In genomic region chr16:44550843-44551242, GRCm38 (mm10) we compare ENCODE assay signal across 8 mouse cellular contexts. TPM values are rescaled to one million over a fixed set of nuclear protein-coding genes. Genes with fewer than 3 reads are reported as not detected.
DNase-seq lines count a peak whose midpoint lies in the region; ATAC-seq and TF ChIP-seq lines count a peak whose summit lies in the region.
"Had no signal": no experiment of that assay in that cellular context is flagged by ENCODE, and none has a peak within 500 bp of the region (broad histone marks: within the 10 kb centered on the region; RNA-seq: fewer than 3 reads in every experiment).

No protein-coding gene starts in this region.

- H3K27me3 ChIP-seq in intestine, embryonic 16.5 days (replicated peaks; ENCODE audit: control insufficient read depth, insufficient read depth, low read length) = no peaks in the 10 kb centered on the region
- no peaks in the 10 kb centered on the region for H3K27me3 ChIP-seq in intestine, postnatal 0 days (replicated peaks; ENCODE audit: control insufficient read depth, insufficient read depth, low read length)
- H3K27me3 ChIP-seq in embryonic facial prominence, embryonic 10.5 days (replicated peaks; ENCODE audit: low read depth, poor library complexity, severe bottlenecking) = 0 out of 2 replicates have a peak, but pooled peaks cover 5% of the 10 kb centered on the region
- H3K27me3 ChIP-seq in hindbrain, embryonic 10.5 days (ENCODE audit: insufficient read depth, poor library complexity, severe bottlenecking) = no peaks in the 10 kb centered on the region
- no peaks in the 10 kb centered on the region for H3K27me3 ChIP-seq in midbrain, embryonic 14.5 days (ENCODE audit: control insufficient read depth, insufficient read depth, low read length)

- no peak for DNase-seq in embryonic facial prominence, embryonic 10.5 days (ENCODE audit: low spot score)
- DNase-seq in hindbrain, embryonic 10.5 days (ENCODE audit: low spot score) = no peak
- no peak for DNase-seq in midbrain, embryonic 14.5 days
- DNase-seq in lung, postnatal 25 days (ENCODE audit: low spot score) = no peak
- DNase-seq in thymus, postnatal 36 days = no peak

- H3K27ac ChIP-seq in intestine, embryonic 16.5 days (ENCODE audit: low read length) = no peak overlapping the region
- H3K27ac ChIP-seq in intestine, postnatal 0 days (ENCODE audit: low read depth, low read length) = no peak overlapping the region
- H3K27ac ChIP-seq in embryonic facial prominence, embryonic 10.5 days (replicated peaks) = peak overlapping the region; percentile 63
- peak overlapping the region; percentile 62 for H3K27ac ChIP-seq in hindbrain, embryonic 10.5 days
- H3K27ac ChIP-seq in midbrain, embryonic 14.5 days (replicated peaks; ENCODE audit: low read depth, low read length) = peak overlapping the region; percentile 68

- peaks cover 19% of the 10 kb centered on the region for H3K4me1 ChIP-seq in intestine, embryonic 16.5 days (ENCODE audit: control insufficient read depth, insufficient read depth, low read length)
- no peaks in the 10 kb centered on the region for H3K4me1 ChIP-seq in intestine, postnatal 0 days (replicated peaks; ENCODE audit: control insufficient read depth, insufficient read depth, low read length)
- H3K4me1 ChIP-seq in embryonic facial prominence, embryonic 10.5 days = peaks cover 77% of the 10 kb centered on the region
- H3K4me1 ChIP-seq in hindbrain, embryonic 10.5 days (replicated peaks) = peaks cover 94% of the 10 kb centered on the region
- peaks cover 67% of the 10 kb centered on the region for H3K4me1 ChIP-seq in midbrain, embryonic 14.5 days (ENCODE audit: control insufficient read depth, insufficient read depth, low read length)

- no peak overlapping the region for H3K4me2 ChIP-seq in intestine, embryonic 16.5 days (ENCODE audit: low read depth, low read length)
- H3K4me2 ChIP-seq in intestine, postnatal 0 days (replicated peaks; ENCODE audit: low read depth) = no peak overlapping the region
- peak overlapping the region; percentile 31 for H3K4me2 ChIP-seq in midbrain, embryonic 14.5 days (ENCODE audit: low read length)

- H3K9me3 ChIP-seq in intestine, embryonic 16.5 days (ENCODE audit: control insufficient read depth, low read length) = no peaks in the 10 kb centered on the region
- H3K9me3 ChIP-seq in intestine, postnatal 0 days (ENCODE audit: control insufficient read depth) = no peaks in the 10 kb centered on the region
- H3K9me3 ChIP-seq in embryonic facial prominence, embryonic 10.5 days = no peaks in the 10 kb centered on the region
- no peaks in the 10 kb centered on the region for H3K9me3 ChIP-seq in hindbrain, embryonic 10.5 days
- H3K9me3 ChIP-seq in midbrain, embryonic 14.5 days (ENCODE audit: control insufficient read depth, low read length) = no peaks in the 10 kb centered on the region

- no peak overlapping the region for H3K4me3 ChIP-seq in intestine, embryonic 16.5 days (ENCODE audit: low read length)
- H3K4me3 ChIP-seq in intestine, postnatal 0 days (ENCODE audit: low read depth, low read length) = no peak overlapping the region
- H3K4me3 ChIP-seq in embryonic facial prominence, embryonic 10.5 days = no peak overlapping the region
- peak overlapping the region; percentile 38 for H3K4me3 ChIP-seq in hindbrain, embryonic 10.5 days
- no peak overlapping the region for H3K4me3 ChIP-seq in midbrain, embryonic 14.5 days (replicated peaks; ENCODE audit: low read depth, low read length)

- ATAC-seq in intestine, embryonic 16.5 days = no peak
- ATAC-seq in intestine, postnatal 0 days = no peak
- 0 out of 2 replicates have a peak, but pooled peaks have one; percentile 28 for ATAC-seq in midbrain, embryonic 14.5 days (ENCODE audit: low FRiP score, low TSS enrichment)

- no peaks in the 10 kb centered on the region for H3K36me3 ChIP-seq in intestine, embryonic 16.5 days (ENCODE audit: control insufficient read depth, insufficient read depth, low read length)
- H3K36me3 ChIP-seq in intestine, postnatal 0 days (ENCODE audit: control insufficient read depth, insufficient read depth) = no peaks in the 10 kb centered on the region
- H3K36me3 ChIP-seq in embryonic facial prominence, embryonic 10.5 days (replicated peaks) = peaks cover 27% of the 10 kb centered on the region
- peaks cover 79% of the 10 kb centered on the region for H3K36me3 ChIP-seq in hindbrain, embryonic 10.5 days
- H3K36me3 ChIP-seq in midbrain, embryonic 14.5 days (ENCODE audit: control insufficient read depth, insufficient read depth, low read length) = no peaks in the 10 kb centered on the region

- no peak for TF ChIP-seq CTCF in intestine, postnatal 0 days (IDR thresholded peaks at IDR 0.05; ENCODE audit: low read depth)

- WGBS in intestine, embryonic 16.5 days = 34% methylated on average over 5 of the region's 5 CpGs
- 32% methylated on average over 5 of the region's 5 CpGs for whole genome bisulfite sequencing in intestine, postnatal 0 days
- 29% methylated on average over 5 of the region's 5 CpGs for WGBS in embryonic facial prominence, embryonic 10.5 days
- 25% methylated on average over 5 of the region's 5 CpGs for WGBS in hindbrain, embryonic 10.5 days
- 14% methylated on average over 5 of the region's 5 CpGs for WGBS in midbrain, embryonic 14.5 days

- 0 out of 2 replicates have a peak overlapping the region, but pooled peaks have one; percentile 21 for H3K9ac ChIP-seq in intestine, embryonic 16.5 days (ENCODE audit: low read depth, low read length)
- H3K9ac ChIP-seq in intestine, postnatal 0 days (ENCODE audit: low read depth, low read length) = no peak overlapping the region
- H3K9ac ChIP-seq in midbrain, embryonic 14.5 days (replicated peaks; ENCODE audit: low read length) = peak overlapping the region; percentile 4; the same call in 1 of the 2 replicates
- H3K9ac ChIP-seq: lung, embryonic 14.5 days had no signal

RNA-seq across cellular contexts. Expression of gene Boc, which starts 7.9 kb away (rescaled TPM):
- polyA plus RNA-seq in intestine, embryonic 16.5 days (2015; fragmentation: Nextera tagmentation; extraction: Ambion mirVana) = 8.3 and 8.8 TPM in 2 replicates
- polyA plus RNA-seq in intestine, postnatal 0 days (2015; fragmentation: Nextera tagmentation; extraction: Ambion mirVana) = 3.1 and 3.6 TPM in 2 replicates
- 14.2 and 14.3 TPM in 2 replicates for polyA plus RNA-seq in embryonic facial prominence, embryonic 10.5 days (2016; fragmentation: Nextera tagmentation; extraction: Ambion mirVana)
- 36.0 and 43.9 TPM in 2 replicates for polyA plus RNA-seq in hindbrain, embryonic 10.5 days (2016; fragmentation: Nextera tagmentation; extraction: Ambion mirVana)
- polyA plus RNA-seq in midbrain, embryonic 14.5 days (2014; fragmentation: Nextera tagmentation; extraction: Ambion mirVana) = 14.1 and 22.6 TPM in 2 replicates

Comparison
In these comparisons a context has a peak if more than half of its experiments do, and no peak if none do; other contexts are left out.
1. H3K27ac ChIP-seq: peak in embryonic facial prominence, embryonic 10.5 days (single experiment), hindbrain, embryonic 10.5 days (single experiment) and midbrain, embryonic 14.5 days (single experiment); none in intestine, embryonic 16.5 days (single experiment) and intestine, postnatal 0 days (single experiment).